Mouse (Mus musculus): ENCODE data around the gene Mgat3. TPM values are rescaled to one million over a fixed set of nuclear protein-coding genes. Genes with fewer than 3 reads are reported as not detected.

The Mgat3 gene
- polyA plus RNA-seq (2015; fragmentation: Nextera tagmentation; extraction: Ambion mirVana), result 6.4 and 7.3 TPM in 2 replicates

DNA sequence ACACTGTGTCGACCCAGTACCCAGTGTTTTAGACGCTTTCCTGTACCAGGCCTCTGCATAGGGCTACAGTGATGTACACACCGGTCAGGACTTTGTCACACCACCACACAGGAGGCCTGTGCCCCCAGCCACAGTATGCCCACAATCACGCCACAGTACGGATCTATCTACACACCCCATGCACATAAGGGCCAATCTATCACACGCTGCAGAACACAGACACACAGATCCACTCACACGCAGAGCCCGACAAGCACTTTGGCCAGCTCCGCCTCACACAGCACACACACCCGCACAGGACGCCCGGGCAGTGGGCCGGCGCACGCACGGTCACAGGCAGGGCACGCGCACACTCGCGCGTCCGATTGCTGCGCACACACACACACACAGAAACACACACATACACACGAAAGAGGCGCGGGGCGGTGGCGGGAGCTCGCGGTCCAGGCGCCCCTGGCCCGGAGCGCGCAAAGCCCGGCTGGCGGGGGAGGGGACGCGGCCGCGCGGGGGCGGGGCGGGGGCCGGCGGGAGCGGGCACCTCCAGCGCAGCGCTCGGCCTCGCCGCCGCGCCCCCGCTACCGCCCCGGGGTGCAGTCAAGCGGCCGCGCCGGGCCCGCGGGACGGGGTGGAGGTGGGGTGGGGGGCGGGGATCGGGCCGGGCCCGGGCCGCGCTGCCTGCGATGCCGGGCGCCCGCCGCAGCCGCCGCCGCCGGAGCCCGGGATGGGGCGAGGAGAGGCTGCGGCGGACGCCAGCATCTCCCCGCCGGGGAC, at the start of gene Mgat3:
Gene Mgat3, plus strand, starts transcription at position 721 of the 771 bp plus-strand sequence.
- H3K9ac ChIP-seq, result peak within 1 kb of the TSS; percentile 86
- 5% methylated on average over 37 of the region's 85 CpGs for WGBS
- peak; percentile 75 for ATAC-seq (replicated peaks; ENCODE audit: low FRiP score)
- peak within 1 kb of the TSS; percentile 83 for H3K4me3 ChIP-seq (replicated peaks)
- H3K36me3 ChIP-seq, result no peaks in the 10 kb centered on the region
- H3K27ac ChIP-seq, result peak within 1 kb of the TSS; percentile 81
- peaks cover 14% of the 10 kb centered on the region for H3K27me3 ChIP-seq
- no peaks in the 10 kb centered on the region for H3K9me3 ChIP-seq (replicated peaks)
- H3K4me1 ChIP-seq, result peaks cover 49% of the 10 kb centered on the region
- H3K4me2 ChIP-seq, result peak within 1 kb of the TSS; percentile 97

DNA sequence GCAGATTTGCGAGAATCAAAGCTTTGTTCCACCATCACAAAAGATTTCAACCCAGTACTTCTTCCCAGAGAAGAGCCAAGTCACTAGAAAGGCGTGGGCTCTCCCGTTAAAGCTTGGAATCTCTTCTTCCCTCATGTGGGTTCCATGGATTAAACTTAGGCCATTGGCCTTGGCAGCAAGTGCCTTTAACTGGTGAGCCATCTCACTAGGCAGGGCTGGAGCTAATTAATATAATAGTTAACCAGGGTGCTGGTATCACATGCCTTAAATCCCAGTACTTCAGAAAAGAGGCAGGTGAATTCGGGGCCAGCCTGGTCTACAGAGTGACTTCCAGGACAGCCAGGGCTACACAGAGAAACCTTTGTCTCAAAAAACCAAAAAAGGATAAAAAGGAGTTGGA, 48.9 kb upstream of the Mgat3 start:
- ATAC-seq (replicated peaks; ENCODE audit: low FRiP score), result no peak
- H3K27ac ChIP-seq, result peak overlapping the region; percentile 33
- 79% methylated on average over 4 of the region's 4 CpGs for WGBS

DNA sequence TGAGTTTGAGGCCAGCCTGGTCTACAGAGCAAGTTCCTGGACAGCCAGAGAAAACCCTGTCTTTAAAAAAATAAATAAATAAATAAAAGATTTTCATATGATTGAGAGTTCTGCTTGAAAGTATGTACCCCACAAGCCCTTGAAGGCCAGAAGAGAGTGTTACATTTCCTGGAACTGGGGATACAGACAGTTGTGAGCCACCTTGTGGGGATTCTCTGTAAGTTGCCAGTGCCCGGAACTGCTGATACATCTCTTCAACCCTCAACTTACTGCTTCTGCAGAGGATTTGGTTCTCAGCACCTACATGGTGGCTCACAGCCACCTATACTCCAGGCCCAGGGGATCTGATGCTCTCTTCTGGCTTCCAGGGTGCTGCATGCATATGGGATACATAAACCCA, 46.3 kb upstream of the Mgat3 start:
- 57% methylated on average over 1 of the region's 1 CpGs for WGBS
- Histone ChIP-seq H3K36me3 (no peaks in the 10 kb centered on the region), H3K9ac (no peak overlapping the region), H3K4me3 (replicated peaks) (no peak overlapping the region), H3K4me2 (no peak overlapping the region), H3K27me3 (no peaks in the 10 kb centered on the region), H3K4me1 (peaks cover 13% of the 10 kb centered on the region), H3K27ac (no peak overlapping the region), H3K9me3 (replicated peaks) (no peaks in the 10 kb centered on the region)
- no peak for ATAC-seq (replicated peaks; ENCODE audit: low FRiP score)

More for the DNA sequence above, 48.9 kb upstream of the Mgat3 start:
- no peak overlapping the region for H3K9ac ChIP-seq
- H3K27me3 ChIP-seq, result no peaks in the 10 kb centered on the region
- H3K36me3 ChIP-seq, result no peaks in the 10 kb centered on the region
- H3K9me3 ChIP-seq (replicated peaks), result no peaks in the 10 kb centered on the region
- H3K4me2 ChIP-seq, result no peak overlapping the region
- no peak overlapping the region for H3K4me3 ChIP-seq (replicated peaks)
- H3K4me1 ChIP-seq, result peaks cover 13% of the 10 kb centered on the region

DNA sequence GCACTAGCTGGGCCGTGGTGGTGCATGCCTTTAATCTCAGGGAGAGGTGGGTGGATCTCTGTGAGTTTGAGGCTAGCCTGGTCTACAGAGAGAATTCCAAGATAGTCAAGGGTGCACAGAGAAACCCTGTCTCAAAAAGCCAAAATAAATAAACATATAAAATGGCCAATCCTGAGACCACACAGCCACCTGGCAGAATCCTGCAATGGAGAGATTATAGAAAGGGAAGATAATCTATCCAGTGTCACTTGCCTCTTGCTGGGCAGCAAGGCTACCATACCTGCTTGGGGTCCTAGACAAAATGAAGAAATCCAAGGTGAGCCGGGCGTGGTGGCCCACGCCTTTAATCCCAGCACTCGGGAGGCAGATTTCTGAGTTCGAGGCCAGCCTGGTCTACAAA, 43.5 kb upstream of the Mgat3 start:
- H3K36me3 ChIP-seq, result no peaks in the 10 kb centered on the region
- no peaks in the 10 kb centered on the region for H3K27me3 ChIP-seq
- ATAC-seq (replicated peaks; ENCODE audit: low FRiP score), result no peak
- H3K4me3 ChIP-seq (replicated peaks), result no peak overlapping the region
- H3K9me3 ChIP-seq (replicated peaks), result no peaks in the 10 kb centered on the region
- H3K4me2 ChIP-seq, result no peak overlapping the region
- no peak overlapping the region for H3K27ac ChIP-seq
- 94% methylated on average over 6 of the region's 6 CpGs for WGBS
- peaks cover 27% of the 10 kb centered on the region for H3K4me1 ChIP-seq
- no peak overlapping the region for H3K9ac ChIP-seq

DNA sequence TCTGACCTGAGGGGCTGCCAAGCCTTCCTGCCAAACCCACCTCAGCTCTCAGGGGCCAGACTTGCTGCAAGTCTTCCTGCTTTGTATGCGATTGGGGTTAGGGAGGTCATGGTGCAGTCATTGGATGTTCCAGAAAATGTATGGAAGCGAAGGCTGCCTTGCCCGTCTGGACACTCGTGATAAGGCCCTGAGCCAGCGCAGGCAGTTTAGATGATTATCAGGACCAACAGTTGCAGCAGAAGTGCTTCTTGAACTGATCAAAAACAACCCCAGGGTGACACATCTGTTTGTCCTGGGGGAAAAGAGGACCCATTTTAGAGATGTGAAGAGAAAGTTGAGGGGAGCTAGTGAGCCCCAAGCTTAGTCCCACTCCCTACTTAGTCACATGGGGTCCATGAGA, 42.8 kb upstream of the Mgat3 start:
- Histone ChIP-seq H3K4me2 (no peak overlapping the region), H3K27ac (no peak overlapping the region), H3K9ac (no peak overlapping the region), H3K36me3 (no peaks in the 10 kb centered on the region), H3K9me3 (replicated peaks) (no peaks in the 10 kb centered on the region), H3K4me3 (replicated peaks) (no peak overlapping the region), H3K27me3 (no peaks in the 10 kb centered on the region), H3K4me1 (peaks cover 20% of the 10 kb centered on the region)
- WGBS, result 73% methylated on average over 5 of the region's 5 CpGs
- no peak for ATAC-seq (replicated peaks; ENCODE audit: low FRiP score)

DNA sequence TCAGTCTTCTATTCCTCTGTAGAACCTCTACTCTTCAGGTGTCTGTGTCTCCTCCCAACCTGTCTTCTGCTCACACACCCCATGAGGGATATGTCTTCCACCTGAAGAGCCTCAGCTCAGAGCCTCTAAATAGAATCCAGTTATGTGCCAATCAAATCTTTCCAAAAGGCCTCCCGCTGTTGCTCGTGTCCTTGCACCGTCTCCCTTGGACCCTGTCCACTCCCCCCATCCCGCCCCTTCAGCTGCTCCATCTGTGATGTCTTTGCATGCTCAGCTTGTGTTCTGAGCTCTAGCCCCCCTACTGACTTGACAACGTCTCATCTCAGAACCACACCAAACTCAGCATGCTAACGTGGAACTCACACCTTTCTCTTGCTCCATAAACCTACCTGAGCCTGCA, 42.1 kb upstream of the Mgat3 start:
- 85% methylated on average over 6 of the region's 6 CpGs for WGBS
- no peak for ATAC-seq (replicated peaks; ENCODE audit: low FRiP score)
- peaks cover 19% of the 10 kb centered on the region for H3K4me1 ChIP-seq
- no peak overlapping the region for H3K9ac ChIP-seq
- H3K4me3 ChIP-seq (replicated peaks), result no peak overlapping the region
- no peak overlapping the region for H3K27ac ChIP-seq
- H3K9me3 ChIP-seq (replicated peaks), result no peaks in the 10 kb centered on the region
- no peak overlapping the region for H3K4me2 ChIP-seq
- H3K27me3 ChIP-seq, result no peaks in the 10 kb centered on the region
- H3K36me3 ChIP-seq, result peaks cover 5% of the 10 kb centered on the region; the same call in 1 of the 2 replicates

DNA sequence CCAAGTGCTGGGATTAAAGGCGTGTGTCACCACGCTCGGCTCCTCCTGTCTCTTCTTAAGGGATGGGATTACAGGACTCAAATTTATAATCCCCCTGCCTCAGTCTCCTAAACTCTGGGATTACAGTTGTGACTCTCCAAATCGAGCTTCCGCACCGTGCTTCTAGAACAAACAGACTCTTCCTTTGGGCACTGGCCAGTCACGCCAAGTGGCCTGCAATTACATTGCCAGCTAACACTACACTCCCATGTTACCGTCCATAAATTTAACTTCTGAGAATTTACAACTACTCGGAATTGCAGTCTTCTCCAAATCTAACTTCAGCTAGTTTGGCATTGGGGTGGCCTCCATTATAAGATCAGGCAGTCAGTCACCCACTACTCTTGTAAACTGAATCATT, 41.1 kb upstream of the Mgat3 start:
- H3K9me3 ChIP-seq (replicated peaks), result no peaks in the 10 kb centered on the region
- peak overlapping the region; percentile 72 for H3K4me3 ChIP-seq (replicated peaks)
- peak overlapping the region; percentile 83 for H3K4me2 ChIP-seq
- H3K9ac ChIP-seq, result peak overlapping the region; percentile 61; the same call in 1 of the 2 replicates
- peak overlapping the region; percentile 100 for H3K27ac ChIP-seq
- H3K4me1 ChIP-seq, result peaks cover 21% of the 10 kb centered on the region
- peaks cover 14% of the 10 kb centered on the region; the same call in 1 of the 2 replicates for H3K36me3 ChIP-seq
- no peaks in the 10 kb centered on the region for H3K27me3 ChIP-seq
- ATAC-seq (replicated peaks; ENCODE audit: low FRiP score), result no peak
- WGBS, result 63% methylated on average over 9 of the region's 9 CpGs

DNA sequence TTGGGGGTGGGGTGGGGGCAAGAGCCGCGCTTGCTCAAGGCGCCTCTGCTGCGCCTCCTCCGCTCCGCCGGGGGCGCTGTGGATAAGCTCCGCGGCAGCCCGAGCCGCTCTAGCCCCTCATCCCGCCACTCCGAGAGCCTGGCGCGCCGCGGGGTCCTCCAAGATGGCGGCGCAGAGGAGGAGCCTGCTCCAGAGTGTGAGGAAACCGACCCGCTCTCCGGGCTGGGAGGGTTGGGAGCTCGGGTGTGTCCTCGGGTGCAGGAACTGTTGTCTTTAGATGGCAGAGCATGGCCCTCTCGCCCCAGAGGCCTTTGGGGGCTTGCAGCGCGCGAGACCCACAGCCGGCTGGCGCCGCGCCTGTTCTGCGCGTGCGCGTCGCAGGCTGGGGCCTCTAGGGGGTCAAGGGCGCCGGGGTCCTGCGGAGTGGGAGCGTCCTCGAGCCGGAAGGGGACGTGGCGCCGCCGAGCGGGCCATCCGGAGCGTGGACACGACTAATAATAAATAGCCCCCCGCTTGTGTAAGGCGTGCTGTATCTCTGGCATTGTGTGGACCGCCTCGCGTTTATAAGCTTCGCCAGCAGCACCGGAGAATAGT, 40.4 kb upstream of the Mgat3 start, which contains the start of gene Tab1:
Gene Tab1, plus strand, starts transcription at position 135 of the 594 bp plus-strand sequence.
- Histone ChIP-seq H3K4me2 (peak within 1 kb of the TSS; percentile 83), H3K9ac (peak within 1 kb of the TSS; percentile 61), H3K4me3 (replicated peaks) (peak within 1 kb of the TSS; percentile 72), H3K36me3 (peaks cover 16% of the 10 kb centered on the region; the same call in 1 of the 2 replicates), H3K27me3 (no peaks in the 10 kb centered on the region), H3K9me3 (replicated peaks) (no peaks in the 10 kb centered on the region), H3K4me1 (peaks cover 26% of the 10 kb centered on the region), H3K27ac (peak within 1 kb of the TSS; percentile 100)
- under 1% methylated on average over 57 of the region's 59 CpGs for WGBS
- peak; percentile 95 for ATAC-seq (replicated peaks; ENCODE audit: low FRiP score)

DNA sequence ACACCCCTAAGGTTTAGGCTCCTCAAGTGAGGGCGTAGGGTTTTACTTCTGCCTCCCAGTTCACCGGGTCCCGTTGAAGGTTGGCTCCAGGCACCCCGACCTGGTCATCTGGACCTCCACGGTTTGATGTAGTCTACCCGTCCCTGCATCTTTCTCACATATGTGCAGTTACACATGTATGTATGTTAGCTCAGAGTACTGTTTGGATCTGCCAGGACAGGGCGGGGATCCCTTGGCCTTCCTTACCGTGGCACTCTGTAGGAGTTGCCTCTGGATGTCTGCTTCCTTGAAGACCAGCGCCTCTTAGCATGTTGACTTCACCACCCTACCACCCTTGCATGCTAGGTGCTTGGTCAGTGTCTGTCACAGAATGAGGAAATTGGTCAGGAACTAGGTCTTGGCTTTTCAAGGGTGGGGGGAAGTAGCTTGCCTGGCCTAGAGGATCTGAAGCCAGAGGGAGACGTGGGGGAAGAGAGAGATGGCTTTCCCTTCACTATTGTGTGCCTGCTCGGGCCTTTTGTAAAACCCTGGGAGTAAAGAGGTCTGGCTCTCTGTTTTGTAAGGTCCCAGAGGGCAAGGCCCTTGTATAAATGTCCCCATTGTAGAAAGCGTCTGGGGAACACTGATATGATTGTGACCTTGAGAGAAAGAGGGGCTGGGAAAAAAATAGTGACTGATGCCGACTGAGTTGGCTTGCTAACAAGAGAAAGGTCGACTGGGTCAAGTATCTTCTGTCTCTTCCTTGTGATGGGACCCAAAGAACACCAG, 39.7 kb upstream of the Mgat3 start:
- no peaks in the 10 kb centered on the region for H3K27me3 ChIP-seq
- WGBS, result 10% methylated on average over 14 of the region's 14 CpGs
- peak overlapping the region; percentile 72 for H3K4me3 ChIP-seq (replicated peaks)
- H3K9me3 ChIP-seq (replicated peaks), result no peaks in the 10 kb centered on the region
- peaks cover 34% of the 10 kb centered on the region for H3K4me1 ChIP-seq
- H3K9ac ChIP-seq, result peak overlapping the region; percentile 61
- peak overlapping the region; percentile 83 for H3K4me2 ChIP-seq
- peak; percentile 19; the same call in 1 of the 2 replicates for ATAC-seq (replicated peaks; ENCODE audit: low FRiP score)
- H3K36me3 ChIP-seq, result peaks cover 16% of the 10 kb centered on the region; the same call in 1 of the 2 replicates
- H3K27ac ChIP-seq, result peak overlapping the region; percentile 100

DNA sequence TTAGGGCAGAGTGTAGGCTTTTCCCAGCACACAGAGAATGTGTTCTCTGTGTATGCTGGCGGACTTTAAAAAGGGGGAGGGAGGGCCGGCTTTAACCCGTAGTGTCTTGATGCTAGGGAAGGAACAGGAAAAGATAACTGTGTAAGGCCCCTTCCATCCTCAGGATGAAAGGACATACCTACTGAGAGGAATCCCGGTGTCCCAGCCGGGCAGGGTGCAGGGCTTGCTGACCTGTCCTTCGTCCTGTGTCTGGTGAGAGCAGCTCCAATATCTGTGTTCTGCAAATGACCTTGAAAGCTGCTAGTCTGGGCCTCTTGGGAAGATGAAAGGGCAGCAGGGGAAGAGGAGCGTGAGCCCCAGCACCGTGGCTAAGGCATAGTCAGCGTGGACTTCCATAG, 39.1 kb upstream of the Mgat3 start:
- WGBS, result 69% methylated on average over 9 of the region's 9 CpGs
- no peak for ATAC-seq (replicated peaks; ENCODE audit: low FRiP score)
- Histone ChIP-seq H3K4me1 (peaks cover 36% of the 10 kb centered on the region), H3K27me3 (no peaks in the 10 kb centered on the region), H3K9me3 (replicated peaks) (no peaks in the 10 kb centered on the region), H3K4me3 (replicated peaks) (peak overlapping the region; percentile 72), H3K27ac (peak overlapping the region; percentile 100), H3K36me3 (peaks cover 19% of the 10 kb centered on the region; the same call in 1 of the 2 replicates), H3K9ac (peak overlapping the region; percentile 61), H3K4me2 (peak overlapping the region; percentile 83)

DNA sequence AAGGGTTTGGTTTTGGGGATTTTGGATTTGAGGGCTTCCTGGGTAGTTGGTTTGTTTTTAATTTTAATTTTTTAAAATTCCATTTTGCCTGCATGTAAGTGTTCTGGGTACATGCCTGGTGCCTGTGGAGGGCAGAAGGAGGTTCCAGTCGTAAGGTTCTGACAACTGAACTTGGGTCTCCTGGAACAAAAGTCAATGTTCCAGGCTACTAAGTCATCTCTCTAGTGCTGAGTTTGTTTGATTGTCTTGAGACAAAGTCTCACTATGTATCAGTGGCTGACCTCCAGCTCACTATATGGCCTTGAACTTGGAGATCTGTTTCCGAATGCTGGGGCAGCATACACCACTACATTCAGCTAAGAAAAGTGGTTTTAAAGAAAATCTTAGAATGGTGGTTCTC, 38.0 kb upstream of the Mgat3 start:
- no peak overlapping the region for H3K9ac ChIP-seq
- H3K4me1 ChIP-seq, result peaks cover 36% of the 10 kb centered on the region
- ATAC-seq (replicated peaks; ENCODE audit: low FRiP score), result no peak
- H3K27me3 ChIP-seq, result no peaks in the 10 kb centered on the region
- H3K4me2 ChIP-seq, result no peak overlapping the region
- H3K27ac ChIP-seq, result no peak overlapping the region
- H3K9me3 ChIP-seq (replicated peaks), result no peaks in the 10 kb centered on the region
- H3K36me3 ChIP-seq, result peaks cover 25% of the 10 kb centered on the region; the same call in 1 of the 2 replicates
- H3K4me3 ChIP-seq (replicated peaks), result no peak overlapping the region
- WGBS, result 97% methylated on average over 2 of the region's 2 CpGs

DNA sequence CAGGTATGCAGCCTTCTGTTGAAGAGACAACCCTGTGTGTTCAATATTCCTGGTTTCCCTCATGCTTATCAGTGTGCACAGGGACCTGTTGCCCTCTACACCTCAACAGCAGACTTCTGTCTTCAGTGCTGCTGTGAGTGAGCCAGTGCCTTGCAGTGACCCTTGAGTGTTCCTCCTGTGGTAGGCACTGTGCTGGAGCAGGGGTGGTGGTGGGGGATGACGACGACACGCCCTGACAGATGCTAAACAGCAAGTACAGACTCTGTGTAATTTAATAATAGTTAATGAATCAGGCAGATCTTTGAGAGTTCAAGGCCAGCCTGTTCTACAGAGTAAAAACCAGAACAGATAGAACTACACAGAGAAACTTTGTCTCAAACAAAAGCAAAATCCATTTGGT, 36.9 kb upstream of the Mgat3 start:
- H3K27ac ChIP-seq, result no peak overlapping the region
- no peaks in the 10 kb centered on the region for H3K9me3 ChIP-seq (replicated peaks)
- no peak for ATAC-seq (replicated peaks; ENCODE audit: low FRiP score)
- H3K4me1 ChIP-seq, result peaks cover 36% of the 10 kb centered on the region
- 99% methylated on average over 3 of the region's 3 CpGs for WGBS
- peaks cover 33% of the 10 kb centered on the region for H3K36me3 ChIP-seq
- H3K4me3 ChIP-seq (replicated peaks), result no peak overlapping the region
- H3K9ac ChIP-seq, result no peak overlapping the region
- H3K4me2 ChIP-seq, result no peak overlapping the region
- no peaks in the 10 kb centered on the region for H3K27me3 ChIP-seq

Data from kidney, embryonic 15.5 days (tissue).